Mouse (Mus musculus): ENCODE measurements at regions not wholly inside any gene's neighbourhood (a gene's known extent, or its start where the extent isn't known, plus 50 kb on each side); places are given as distances from the start of the nearest gene placed in this dataset.

- intact Hi-C loops (cut with DNase I), result no loop called here
- DNase-seq, result no peak
These were observed 77.3 kb upstream of the Kdm7a start for GRCm38 (mm10) chr6:39283761-39284415.

- DNase-seq, result no peak
- intact Hi-C loops (cut with DNase I), result no loop called here
These were observed 71.7 kb upstream of the Kdm7a start for GRCm38 (mm10) chr6:39278317-39278716.

- intact Hi-C loops (cut with DNase I), result no loop called here
- no peak for DNase-seq
These were observed 68.3 kb upstream of the Kdm7a start for GRCm38 (mm10) chr6:39274774-39275502.

- intact Hi-C loops (cut with DNase I), result no loop called here
- DNase-seq, result no peak
These were observed 66.8 kb upstream of the Kdm7a start for GRCm38 (mm10) chr6:39273427-39273826.

- no peak for DNase-seq
- intact Hi-C loops (cut with DNase I), result no loop called here
These were observed 63.9 kb upstream of the Kdm7a start for GRCm38 (mm10) chr6:39270457-39270856.

- intact Hi-C loops (cut with DNase I), result no loop called here
- no peak for DNase-seq
These were observed 63.1 kb upstream of the Kdm7a start for GRCm38 (mm10) chr6:39269706-39270105.

GRCm38 (mm10) chr6:39268647-39269428 is 62.2 kb upstream of the Kdm7a start:
- DNase-seq, result no peak
- intact Hi-C loops (cut with DNase I), result no loop called here

- DNase-seq, result peak; percentile 57 to 65
- intact Hi-C loops (cut with DNase I), result no loop called here
These were observed 58.1 kb upstream of the Kdm7a start for GRCm38 (mm10) chr6:39264722-39265121.

GRCm38 (mm10) chr6:39263615-39264014 is 57.0 kb upstream of the Kdm7a start:
- peak in 1 of 2 experiments; percentile 54 for DNase-seq
- intact Hi-C loops (cut with DNase I), result no loop called here

GRCm38 (mm10) chr6:39261951-39262350 is 55.4 kb upstream of the Kdm7a start:
- no peak for DNase-seq
- intact Hi-C loops (cut with DNase I), result no loop called here

GRCm38 (mm10) chr6:39260480-39260879 is 53.9 kb upstream of the Kdm7a start:
- intact Hi-C loops (cut with DNase I), result no loop called here
- no peak for DNase-seq

- intact Hi-C loops (cut with DNase I), result no loop called here
- no peak for DNase-seq
These were observed 52.5 kb upstream of the Kdm7a start for GRCm38 (mm10) chr6:39259129-39259528.

- DNase-seq, result no peak
- intact Hi-C loops (cut with DNase I), result no loop called here
These were observed 52.1 kb upstream of the Kdm7a start for GRCm38 (mm10) chr6:39258656-39259055.

GRCm38 (mm10) chr6:39257667-39258395 is 51.2 kb upstream of the Kdm7a start:
- DNase-seq, result no peak
- intact Hi-C loops (cut with DNase I), result loop anchor here (2.0 kb wide), 2 partner anchors 51 to 87 kb away; partner anchors contain the start of gene Kdm7a

- intact Hi-C loops (cut with DNase I), result loop anchor here (2.0 kb wide), 2 partner anchors 50 to 88 kb away; partner anchors contain the start of gene Kdm7a
- DNase-seq, result peak; percentile 49 to 55
These were observed 50.6 kb upstream of the Kdm7a start for GRCm38 (mm10) chr6:39257111-39257571.

GRCm38 (mm10) chr6:39256304-39257103 is 49.9 kb upstream of the Kdm7a start:
- intact Hi-C loops (cut with DNase I), result loop anchor here (2.0 kb wide), 2 partner anchors 50 to 88 kb away; partner anchors contain the start of gene Kdm7a
- DNase-seq, result peak; percentile 61 to 63

All from heart, postnatal 36 days (tissue).